Mouse (Mus musculus) hindbrain, embryonic 14.5 days (tissue): Measurements from ENCODE around the gene Rab37. TPM values are rescaled to one million over a fixed set of nuclear protein-coding genes. Genes with fewer than 3 reads are reported as not detected.

Experiments
- ATAC-seq: fragments of 200-750 bp; cut with Nextera tagmentation; 2 replicates; pipeline ENCODE4 v1.8.0; 2017; ENCODE audit warnings: moderate number of reproducible peaks, mild to moderate bottlenecking, moderate TSS enrichment, moderate library complexity; ENCODE audit not compliant: low FRiP score
- DNase-seq: peaks from one replicate; pipeline ENCODE4 v3.0.0-alpha.2; 2015; ENCODE audit warnings: low spot score
- H3K27ac ChIP-seq: fragments of 300-500 bp; sonication (generic); 2 replicates; pipeline ENCODE4 v1.5.1; 2014; ENCODE audit warnings: mild to moderate bottlenecking, moderate library complexity
- H3K27me3 ChIP-seq: fragments of 300-500 bp; sonication (generic); 2 replicates; pipeline ENCODE4 v1.6.1; 2014; ENCODE audit warnings: mild to moderate bottlenecking, low read length, mixed read lengths; ENCODE audit not compliant: control insufficient read depth, insufficient read depth
- H3K36me3 ChIP-seq: fragments of 300-500 bp; sonication (generic); replicated peaks from 2 replicates; pipeline ENCODE4 v1.6.1; 2014; ENCODE audit not compliant: control insufficient read depth, insufficient read depth
- H3K4me1 ChIP-seq: fragments of 300-500 bp; sonication (generic); replicated peaks from 2 replicates; pipeline ENCODE4 v1.6.1; 2014; ENCODE audit warnings: antibody characterized with exemption, low read length, mixed read lengths; ENCODE audit not compliant: control insufficient read depth, insufficient read depth
- H3K4me2 ChIP-seq: fragments of 300-500 bp; sonication (generic); replicated peaks from 2 replicates; pipeline ENCODE4 v1.6.1; 2014; ENCODE audit warnings: mild to moderate bottlenecking, moderate library complexity
- H3K4me3 ChIP-seq: fragments of 300-500 bp; sonication (generic); replicated peaks from 2 replicates; pipeline ENCODE4 v1.5.1; 2014; ENCODE audit warnings: mild to moderate bottlenecking, low read length
- H3K9ac ChIP-seq: fragments of 300-500 bp; sonication (generic); 2 replicates; pipeline ENCODE4 v1.6.1; 2014
- H3K9me3 ChIP-seq: fragments of 300-500 bp; sonication (generic); 2 replicates; pipeline ENCODE4 v1.6.1; 2016; ENCODE audit warnings: low read length; ENCODE audit not compliant: control insufficient read depth
- WGBS: fragments of 180-500 bp; shearing (Covaris S2); extraction: QIAGEN DNeasy Blood & Tissue Kit; methylation state at CpG from one replicate; pipeline ENCODE4 v1.1.7; 2014; 5-methylcytosine and 5-hydroxymethylcytosine counted together
- polyA plus RNA-seq: library from polyadenylated mRNA; unstranded; fragments of >200 nt; fragmentation: Nextera tagmentation; extraction: Ambion mirVana; gene quantifications from 2 replicates; pipeline ENCODE4 v1.2.1, GENCODE M21; 2014

The Rab37 gene
- polyA plus RNA-seq, 1 experiment from 2014 or later = 0.66 TPM

GRCm38 (mm10) chr11:115066768-115067167 is 24.5 kb upstream of the Rab37 start:
- peaks cover 29% of the 10 kb centered on the region for H3K27me3 ChIP-seq
- peaks cover 8% of the 10 kb centered on the region; the same call in 1 of the 2 replicates for H3K4me1 ChIP-seq
- H3K9ac ChIP-seq = no peak overlapping the region
- DNase-seq (no peak), ATAC-seq (no peak)
- H3K9me3 ChIP-seq = no peaks in the 10 kb centered on the region
- H3K4me2 ChIP-seq = no peak overlapping the region
- no peak overlapping the region for H3K27ac ChIP-seq
- 73% methylated on average over 6 of the region's 6 CpGs for WGBS
- no peaks in the 10 kb centered on the region for H3K36me3 ChIP-seq
- H3K4me3 ChIP-seq = no peak overlapping the region

- H3K27ac ChIP-seq = no peak overlapping the region; the same call in 1 of the 2 replicates
- no peak for ATAC-seq
Measured at GRCm38 (mm10) chr11:115071015-115071551, 20.1 kb upstream of the Rab37 start.

GRCm38 (mm10) chr11:115071631-115072294 is 19.5 kb upstream of the Rab37 start:
- Histone ChIP-seq H3K4me1 (peaks cover 11% of the 10 kb centered on the region; the same call in 1 of the 2 replicates), H3K27me3 (peaks cover 27% of the 10 kb centered on the region), H3K9ac (no peak overlapping the region), H3K27ac (no peak overlapping the region), H3K4me3 (0 out of 2 replicates have a peak overlapping the region, but pooled peaks have one; percentile 4), H3K36me3 (no peaks in the 10 kb centered on the region), H3K4me2 (peak overlapping the region; percentile 42), H3K9me3 (no peaks in the 10 kb centered on the region)
- ATAC-seq (no peak), DNase-seq (peak; percentile 53)
- 8% methylated on average over 14 of the region's 14 CpGs for WGBS

More at GRCm38 (mm10) chr11:115071015-115071551, 20.1 kb upstream of the Rab37 start:
- no peak for DNase-seq
- Histone ChIP-seq H3K36me3 (no peaks in the 10 kb centered on the region), H3K9me3 (no peaks in the 10 kb centered on the region), H3K4me1 (peaks cover 11% of the 10 kb centered on the region; the same call in 1 of the 2 replicates), H3K9ac (no peak overlapping the region), H3K4me3 (0 out of 2 replicates have a peak overlapping the region, but pooled peaks have one; percentile 4), H3K27me3 (peaks cover 27% of the 10 kb centered on the region), H3K4me2 (peak overlapping the region; percentile 42)
- WGBS = under 1% methylated on average over 9 of the region's 9 CpGs

- no peak overlapping the region for H3K4me3 ChIP-seq
- H3K9me3 ChIP-seq = no peaks in the 10 kb centered on the region
- H3K27ac ChIP-seq = no peak overlapping the region
- DNase-seq (no peak), ATAC-seq (no peak)
- peaks cover 24% of the 10 kb centered on the region for H3K27me3 ChIP-seq
- WGBS = 60% methylated on average over 5 of the region's 5 CpGs
- no peaks in the 10 kb centered on the region for H3K36me3 ChIP-seq
- peaks cover 11% of the 10 kb centered on the region; the same call in 1 of the 2 replicates for H3K4me1 ChIP-seq
- no peak overlapping the region for H3K4me2 ChIP-seq
- H3K9ac ChIP-seq = no peak overlapping the region
Measured at GRCm38 (mm10) chr11:115073002-115073401, 18.2 kb upstream of the Rab37 start.

GRCm38 (mm10) chr11:115075407-115075806 is 15.8 kb upstream of the Rab37 start:
- peaks cover 11% of the 10 kb centered on the region; the same call in 1 of the 2 replicates for H3K4me1 ChIP-seq
- no peak overlapping the region for H3K9ac ChIP-seq
- ATAC-seq = no peak
- H3K4me3 ChIP-seq = no peak overlapping the region
- no peak for DNase-seq
- no peaks in the 10 kb centered on the region for H3K9me3 ChIP-seq
- peaks cover 7% of the 10 kb centered on the region; the same call in 1 of the 2 replicates for H3K27me3 ChIP-seq
- H3K27ac ChIP-seq = no peak overlapping the region
- H3K36me3 ChIP-seq = no peaks in the 10 kb centered on the region
- no peak overlapping the region for H3K4me2 ChIP-seq
- WGBS = 81% methylated on average over 7 of the region's 7 CpGs

GRCm38 (mm10) chr11:115075859-115076258 is 15.4 kb upstream of the Rab37 start:
- H3K4me2 ChIP-seq = no peak overlapping the region
- H3K27me3 ChIP-seq = peaks cover 7% of the 10 kb centered on the region; the same call in 1 of the 2 replicates
- no peak overlapping the region for H3K27ac ChIP-seq
- H3K36me3 ChIP-seq = no peaks in the 10 kb centered on the region
- H3K9ac ChIP-seq = no peak overlapping the region
- no peak overlapping the region for H3K4me3 ChIP-seq
- H3K9me3 ChIP-seq = no peaks in the 10 kb centered on the region
- DNase-seq (no peak), ATAC-seq (no peak)
- 61% methylated on average over 5 of the region's 5 CpGs for WGBS
- peaks cover 11% of the 10 kb centered on the region; the same call in 1 of the 2 replicates for H3K4me1 ChIP-seq

- ATAC-seq = no peak
- H3K4me2 ChIP-seq = no peak overlapping the region
Measured at GRCm38 (mm10) chr11:115077436-115077835, 13.8 kb upstream of the Rab37 start.

GRCm38 (mm10) chr11:115078680-115079079 is 12.6 kb upstream of the Rab37 start:
- ATAC-seq (no peak), DNase-seq (no peak)
- whole genome bisulfite sequencing = 85% methylated on average over 5 of the region's 5 CpGs
- Histone ChIP-seq H3K4me1 (no peaks in the 10 kb centered on the region; the same call in 1 of the 2 replicates), H3K27ac (no peak overlapping the region), H3K27me3 (peaks cover 8% of the 10 kb centered on the region), H3K9ac (no peak overlapping the region), H3K36me3 (no peaks in the 10 kb centered on the region), H3K9me3 (no peaks in the 10 kb centered on the region), H3K4me3 (no peak overlapping the region), H3K4me2 (no peak overlapping the region)

More at GRCm38 (mm10) chr11:115077436-115077835, 13.8 kb upstream of the Rab37 start:
- H3K27me3 ChIP-seq = peaks cover 7% of the 10 kb centered on the region
- no peaks in the 10 kb centered on the region for H3K36me3 ChIP-seq
- DNase-seq = no peak
- H3K9ac ChIP-seq = no peak overlapping the region
- no peaks in the 10 kb centered on the region for H3K4me1 ChIP-seq
- no peak overlapping the region for H3K4me3 ChIP-seq
- no peak overlapping the region for H3K27ac ChIP-seq
- H3K9me3 ChIP-seq = no peaks in the 10 kb centered on the region
- WGBS = 100% methylated on average over 1 of the region's 1 CpGs

GRCm38 (mm10) chr11:115080886-115081285 is 10.3 kb upstream of the Rab37 start:
- ATAC-seq = no peak
- 35% methylated on average over 13 of the region's 13 CpGs for WGBS
- H3K9ac ChIP-seq = no peak overlapping the region

More at GRCm38 (mm10) chr11:115080886-115081285, 10.3 kb upstream of the Rab37 start:
- Histone ChIP-seq H3K27ac (no peak overlapping the region), H3K4me2 (no peak overlapping the region), H3K9me3 (no peaks in the 10 kb centered on the region), H3K4me3 (no peak overlapping the region), H3K36me3 (no peaks in the 10 kb centered on the region), H3K27me3 (peaks cover 5% of the 10 kb centered on the region), H3K4me1 (peaks cover 3% of the 10 kb centered on the region; the same call in 1 of the 2 replicates)
- DNase-seq = peak; percentile 81
